Mouse (Mus musculus): ENCODE data around the gene Dstyk. TPM values are rescaled to one million over a fixed set of nuclear protein-coding genes. Genes with fewer than 3 reads are reported as not detected.

The Dstyk gene
- 11.3 and 13.2 TPM in 2 replicates for polyA plus RNA-seq (2015; fragmentation: Nextera tagmentation; extraction: Ambion mirVana)

DNA sequence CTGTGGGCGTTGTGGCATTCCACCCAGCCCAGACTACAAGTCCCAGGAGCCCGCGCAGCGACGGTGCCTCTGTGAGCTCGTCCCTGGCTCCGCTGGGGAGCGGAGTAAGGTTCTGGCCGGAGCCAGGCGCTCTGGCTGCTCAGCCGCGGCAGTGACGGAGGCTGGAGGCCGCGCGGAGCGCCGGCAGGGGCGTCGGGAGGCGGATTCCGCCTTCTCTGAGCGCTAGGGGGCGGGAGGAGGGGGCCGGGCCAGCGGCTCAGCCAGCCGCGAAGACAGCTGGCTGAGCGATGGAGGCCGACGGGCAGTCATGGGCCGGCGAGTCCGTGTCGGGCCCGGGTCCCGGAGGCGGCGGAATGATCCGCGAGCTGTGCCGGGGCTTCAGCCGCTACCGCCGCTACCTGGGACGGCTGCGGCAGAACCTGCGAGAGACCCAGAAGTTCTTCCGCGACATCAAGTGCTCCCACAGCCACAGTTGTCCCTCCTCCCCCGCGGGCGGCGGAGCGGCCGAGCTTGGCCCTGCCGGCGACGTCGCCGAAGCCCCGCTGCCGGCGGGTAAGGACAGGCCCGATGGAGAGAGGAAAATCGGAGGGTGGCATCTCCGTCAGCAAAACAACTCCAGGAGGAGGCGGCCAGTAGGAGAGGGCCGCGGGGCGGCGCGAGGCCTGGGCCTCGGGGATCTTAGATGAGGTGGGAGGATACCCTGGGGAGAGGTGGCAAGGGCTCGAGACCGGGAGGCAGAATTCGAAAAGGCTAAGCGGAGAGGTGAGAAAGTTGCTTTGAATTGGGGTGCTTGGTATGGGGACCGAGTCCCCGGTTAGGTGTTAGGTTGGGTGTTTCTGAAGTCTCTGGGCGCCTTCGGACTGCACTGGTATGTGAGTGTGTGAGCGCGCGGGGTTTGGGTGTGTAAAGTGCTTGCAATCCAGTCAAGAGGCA lies at the start of gene Dstyk:
TSS of gene Dstyk (plus strand) at position 237 of the 933 bp plus-strand sequence.
- Histone ChIP-seq H3K4me1 (peaks cover 34% of the 10 kb centered on the region), H3K36me3 (no peaks in the 10 kb centered on the region), H3K27me3 (no peaks in the 10 kb centered on the region), H3K9me3 (no peaks in the 10 kb centered on the region), H3K9ac (replicated peaks) (peak within 1 kb of the TSS; percentile 78), H3K4me2 (replicated peaks) (peak within 1 kb of the TSS; percentile 67), H3K4me3 (peak within 1 kb of the TSS; percentile 75), H3K27ac (replicated peaks) (peak within 1 kb of the TSS; percentile 91)
- ATAC-seq (replicated peaks), result peak; percentile 99
- WGBS, result under 1% methylated on average over 83 of the region's 85 CpGs

DNA sequence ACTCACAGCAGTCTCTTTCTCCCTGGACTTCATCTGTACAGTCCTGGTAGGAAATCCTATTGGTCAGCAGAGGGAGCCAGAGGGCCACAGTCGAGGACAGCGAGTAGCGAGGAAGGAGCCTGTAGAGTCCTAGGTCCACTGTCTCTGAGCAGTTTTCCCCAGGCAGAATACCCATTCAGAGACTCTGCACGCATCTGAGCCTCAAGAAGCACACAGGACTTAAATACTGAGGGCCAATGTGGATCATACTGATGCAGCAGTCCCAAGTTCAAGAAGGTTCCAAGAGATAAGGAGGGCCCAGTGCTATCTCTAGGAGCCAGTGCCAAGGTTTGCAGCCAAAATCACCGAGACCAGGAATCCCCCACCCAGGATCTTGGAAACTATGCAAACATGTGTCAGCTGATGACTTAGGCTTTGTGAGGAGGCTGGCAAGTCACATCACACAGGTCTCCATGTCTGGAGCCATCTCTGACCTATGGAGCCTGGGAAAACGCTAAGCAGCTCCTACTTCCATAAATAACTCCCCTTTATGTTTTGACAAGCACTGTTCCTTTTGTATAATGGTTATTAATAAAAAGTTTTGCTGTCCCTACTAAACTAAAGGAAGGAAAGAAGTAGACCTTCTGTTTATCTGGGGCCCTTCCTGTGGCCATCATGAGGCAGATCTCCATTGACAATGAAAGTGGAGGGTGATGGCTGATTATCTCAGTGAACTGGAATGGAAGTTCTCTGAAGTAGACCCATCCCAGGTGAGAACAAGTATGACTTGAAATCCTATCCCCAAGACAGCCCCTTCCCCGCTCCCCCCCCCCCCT lies 49.5 kb upstream of the Dstyk start:
- Histone ChIP-seq H3K27me3 (no peaks in the 10 kb centered on the region), H3K36me3 (0 out of 2 replicates have a peak, but pooled peaks cover 2% of the 10 kb centered on the region), H3K9ac (replicated peaks) (no peak overlapping the region), H3K4me1 (peaks cover 35% of the 10 kb centered on the region), H3K4me2 (replicated peaks) (no peak overlapping the region), H3K9me3 (no peaks in the 10 kb centered on the region), H3K27ac (replicated peaks) (no peak overlapping the region), H3K4me3 (no peak overlapping the region)
- 32% methylated on average over 7 of the region's 7 CpGs for WGBS
- ATAC-seq (replicated peaks), result peak; percentile 73

GRCm38 (mm10) chr1:132370681-132371173 lies 46.6 kb upstream of the Dstyk start:
- Histone ChIP-seq H3K9me3 (no peaks in the 10 kb centered on the region), H3K4me3 (no peak overlapping the region), H3K9ac (replicated peaks) (no peak overlapping the region), H3K4me2 (replicated peaks) (no peak overlapping the region), H3K4me1 (peaks cover 63% of the 10 kb centered on the region), H3K27me3 (no peaks in the 10 kb centered on the region), H3K36me3 (0 out of 2 replicates have a peak, but pooled peaks cover 2% of the 10 kb centered on the region), H3K27ac (replicated peaks) (peak overlapping the region; percentile 29)
- WGBS, result 82% methylated on average over 9 of the region's 9 CpGs
- ATAC-seq (replicated peaks), result no peak

DNA sequence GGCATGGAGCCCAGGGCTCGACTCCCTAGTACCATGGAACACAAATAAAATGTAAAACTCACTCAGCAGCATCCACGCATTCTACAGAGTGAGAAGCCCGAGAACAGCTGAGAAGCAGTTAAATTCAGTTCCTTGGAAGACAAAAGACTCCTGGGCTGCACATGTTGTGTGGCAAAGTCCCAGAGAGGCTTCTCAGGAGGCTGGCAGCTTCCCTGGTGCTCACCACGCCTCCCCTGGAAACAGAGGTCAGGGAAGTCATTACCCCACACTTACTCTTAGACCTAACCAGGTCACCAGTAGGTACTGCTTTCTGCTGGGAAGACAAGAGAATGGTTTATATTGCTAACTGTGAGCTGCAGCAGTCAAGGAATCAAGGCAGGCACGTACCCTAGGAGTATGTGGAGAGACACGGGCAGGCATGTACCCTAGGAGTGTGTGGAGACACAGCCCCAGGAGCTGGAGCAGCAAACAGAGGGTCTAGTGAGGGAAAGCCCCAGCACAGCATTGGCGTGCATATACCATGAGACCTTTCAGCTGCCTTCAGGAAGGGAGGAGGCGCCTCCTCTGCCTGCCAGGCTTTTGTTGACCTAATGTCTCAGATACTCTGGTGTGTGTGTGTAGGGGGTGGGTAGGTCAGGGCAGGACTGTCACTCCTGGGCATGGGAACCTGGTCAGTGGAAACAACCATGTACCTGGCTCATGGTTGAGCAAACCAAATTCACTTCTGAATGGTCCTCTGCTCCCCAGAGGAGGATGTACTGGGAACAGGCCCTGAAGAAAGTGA lies 45.9 kb upstream of the Dstyk start:
- no peak overlapping the region for H3K4me3 ChIP-seq
- H3K9me3 ChIP-seq, result no peaks in the 10 kb centered on the region
- ATAC-seq (replicated peaks), result no peak
- H3K27ac ChIP-seq (replicated peaks), result peak overlapping the region; percentile 29
- no peak overlapping the region for H3K9ac ChIP-seq (replicated peaks)
- H3K4me1 ChIP-seq, result peaks cover 69% of the 10 kb centered on the region
- 47% methylated on average over 8 of the region's 8 CpGs for WGBS
- no peak overlapping the region for H3K4me2 ChIP-seq (replicated peaks)
- H3K36me3 ChIP-seq, result 0 out of 2 replicates have a peak, but pooled peaks cover 2% of the 10 kb centered on the region
- H3K27me3 ChIP-seq, result no peaks in the 10 kb centered on the region

GRCm38 (mm10) chr1:132372354-132372753 lies 45.0 kb upstream of the Dstyk start:
- no peak overlapping the region for H3K9ac ChIP-seq (replicated peaks)
- peaks cover 73% of the 10 kb centered on the region for H3K4me1 ChIP-seq
- H3K27ac ChIP-seq (replicated peaks), result peak overlapping the region; percentile 29; the same call in 1 of the 2 replicates
- 0 out of 2 replicates have a peak, but pooled peaks cover 2% of the 10 kb centered on the region for H3K36me3 ChIP-seq
- 66% methylated on average over 5 of the region's 5 CpGs for WGBS
- H3K4me3 ChIP-seq, result no peak overlapping the region
- no peak for ATAC-seq (replicated peaks)
- H3K27me3 ChIP-seq, result no peaks in the 10 kb centered on the region
- H3K9me3 ChIP-seq, result no peaks in the 10 kb centered on the region
- no peak overlapping the region for H3K4me2 ChIP-seq (replicated peaks)

DNA sequence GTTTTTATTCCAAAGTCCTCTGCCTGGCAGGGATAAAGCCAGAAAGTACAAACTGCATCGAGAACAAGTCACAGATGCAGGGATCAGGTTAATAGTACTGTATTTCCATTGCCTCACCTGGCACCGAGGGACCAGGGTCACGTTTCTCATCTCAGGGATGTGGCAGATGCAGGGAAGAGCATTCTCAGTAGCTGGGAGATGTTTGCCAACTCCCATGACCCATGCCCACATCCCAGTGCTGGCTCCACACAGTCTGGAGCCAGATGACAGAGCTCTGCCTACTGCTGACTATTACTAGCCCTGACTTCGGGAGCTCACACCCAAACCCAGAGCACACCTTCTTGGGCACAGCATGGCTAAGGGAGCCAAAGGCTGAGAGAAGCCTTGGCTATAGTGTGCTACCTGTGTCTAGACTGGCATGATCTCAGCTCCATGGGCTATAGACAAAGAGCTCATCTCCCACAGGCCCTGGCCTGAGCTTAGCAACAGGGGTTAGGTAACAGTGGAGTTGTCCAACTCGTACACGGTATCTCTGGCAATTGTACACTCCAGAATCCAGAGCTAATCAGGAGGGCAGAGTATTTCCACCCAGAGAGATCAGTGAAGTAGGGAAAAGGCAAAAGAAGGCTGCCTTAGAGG lies 44.3 kb upstream of the Dstyk start:
- ATAC-seq (replicated peaks), result no peak
- no peak overlapping the region for H3K4me3 ChIP-seq
- 91% methylated on average over 6 of the region's 6 CpGs for WGBS
- no peaks in the 10 kb centered on the region for H3K9me3 ChIP-seq
- H3K36me3 ChIP-seq, result 0 out of 2 replicates have a peak, but pooled peaks cover 2% of the 10 kb centered on the region
- no peaks in the 10 kb centered on the region for H3K27me3 ChIP-seq
- H3K4me1 ChIP-seq, result peaks cover 70% of the 10 kb centered on the region
- no peak overlapping the region for H3K9ac ChIP-seq (replicated peaks)
- H3K4me2 ChIP-seq (replicated peaks), result no peak overlapping the region
- 0 out of 2 replicates have a peak overlapping the region, but pooled peaks have one; percentile 29 for H3K27ac ChIP-seq (replicated peaks)

DNA sequence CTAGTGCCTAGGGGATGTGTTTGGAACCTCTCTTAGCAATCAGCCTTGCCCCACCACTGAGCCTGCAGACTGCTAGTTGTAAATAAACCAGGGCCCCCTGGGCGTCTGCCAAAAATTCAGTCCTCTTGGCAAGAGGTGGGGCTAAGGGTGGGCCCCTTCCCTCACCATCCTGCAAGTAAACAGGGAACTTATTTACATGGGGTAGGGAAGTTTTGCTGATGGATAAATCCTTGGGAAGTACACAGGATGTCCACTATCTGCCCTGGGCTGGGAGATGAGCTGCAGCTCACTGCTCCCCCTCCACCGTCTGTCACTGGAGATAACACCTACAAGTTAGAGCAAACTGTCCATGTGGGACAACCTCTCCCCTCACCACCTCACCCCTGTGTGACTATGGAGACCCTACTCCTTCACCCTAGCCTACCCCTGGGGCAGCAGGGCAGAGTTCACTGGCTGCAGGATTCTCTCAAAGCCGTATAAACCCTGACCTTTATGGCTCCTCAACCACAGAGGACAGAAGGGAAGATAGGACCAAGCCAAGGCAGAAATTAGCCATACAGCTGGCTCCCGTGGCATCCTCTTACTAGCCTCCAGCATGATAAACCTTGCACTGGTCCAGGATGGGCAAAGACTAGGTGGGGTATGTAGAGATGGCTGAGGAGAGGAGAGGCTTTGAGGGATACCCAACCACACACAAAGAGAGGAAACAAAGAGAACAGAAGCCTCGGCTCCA lies 43.0 kb upstream of the Dstyk start:
- 0 out of 2 replicates have a peak, but pooled peaks cover 10% of the 10 kb centered on the region for H3K36me3 ChIP-seq
- H3K4me3 ChIP-seq, result no peak overlapping the region
- H3K27ac ChIP-seq (replicated peaks), result peak overlapping the region; percentile 64
- peak; percentile 62 for ATAC-seq (replicated peaks)
- peaks cover 69% of the 10 kb centered on the region for H3K4me1 ChIP-seq
- 33% methylated on average over 5 of the region's 5 CpGs for WGBS
- H3K4me2 ChIP-seq (replicated peaks), result 0 out of 2 replicates have a peak overlapping the region, but pooled peaks have one; percentile 2
- no peaks in the 10 kb centered on the region for H3K27me3 ChIP-seq
- H3K9me3 ChIP-seq, result no peaks in the 10 kb centered on the region
- no peak overlapping the region for H3K9ac ChIP-seq (replicated peaks)

DNA sequence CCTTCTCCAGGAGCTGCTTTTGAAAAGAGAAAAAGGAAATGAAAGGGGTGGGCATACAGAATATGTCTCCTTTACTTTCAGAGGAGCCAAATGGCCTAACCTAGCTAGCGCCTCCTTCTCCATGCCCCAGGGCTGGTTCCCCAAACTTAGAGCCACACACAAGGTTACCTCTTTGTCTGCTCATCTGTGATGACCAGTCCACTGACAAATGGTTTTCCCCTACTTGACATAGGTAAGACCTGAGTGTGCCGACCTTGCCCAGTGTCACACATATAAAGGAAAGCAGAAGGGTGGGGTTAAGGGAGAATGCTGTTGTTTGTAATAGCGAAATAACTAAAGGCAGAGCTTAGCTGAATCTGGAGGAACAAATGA lies 42.5 kb upstream of the Dstyk start:
- ATAC-seq (replicated peaks), result no peak
- 66% methylated on average over 3 of the region's 3 CpGs for WGBS
- H3K4me1 ChIP-seq, result peaks cover 69% of the 10 kb centered on the region
- H3K36me3 ChIP-seq, result peaks cover 14% of the 10 kb centered on the region; the same call in 1 of the 2 replicates
- H3K4me2 ChIP-seq (replicated peaks), result no peak overlapping the region
- H3K9me3 ChIP-seq, result no peaks in the 10 kb centered on the region
- no peaks in the 10 kb centered on the region for H3K27me3 ChIP-seq
- H3K4me3 ChIP-seq, result no peak overlapping the region
- peak overlapping the region; percentile 64 for H3K27ac ChIP-seq (replicated peaks)
- no peak overlapping the region for H3K9ac ChIP-seq (replicated peaks)

GRCm38 (mm10) chr1:132375256-132375655 lies 42.1 kb upstream of the Dstyk start:
- Histone ChIP-seq H3K9ac (replicated peaks) (no peak overlapping the region), H3K4me3 (no peak overlapping the region), H3K27me3 (no peaks in the 10 kb centered on the region), H3K27ac (replicated peaks) (peak overlapping the region; percentile 64), H3K9me3 (no peaks in the 10 kb centered on the region), H3K4me2 (replicated peaks) (no peak overlapping the region), H3K36me3 (peaks cover 17% of the 10 kb centered on the region; the same call in 1 of the 2 replicates), H3K4me1 (peaks cover 68% of the 10 kb centered on the region)
- WGBS, result 30% methylated on average over 4 of the region's 4 CpGs
- no peak for ATAC-seq (replicated peaks)

DNA sequence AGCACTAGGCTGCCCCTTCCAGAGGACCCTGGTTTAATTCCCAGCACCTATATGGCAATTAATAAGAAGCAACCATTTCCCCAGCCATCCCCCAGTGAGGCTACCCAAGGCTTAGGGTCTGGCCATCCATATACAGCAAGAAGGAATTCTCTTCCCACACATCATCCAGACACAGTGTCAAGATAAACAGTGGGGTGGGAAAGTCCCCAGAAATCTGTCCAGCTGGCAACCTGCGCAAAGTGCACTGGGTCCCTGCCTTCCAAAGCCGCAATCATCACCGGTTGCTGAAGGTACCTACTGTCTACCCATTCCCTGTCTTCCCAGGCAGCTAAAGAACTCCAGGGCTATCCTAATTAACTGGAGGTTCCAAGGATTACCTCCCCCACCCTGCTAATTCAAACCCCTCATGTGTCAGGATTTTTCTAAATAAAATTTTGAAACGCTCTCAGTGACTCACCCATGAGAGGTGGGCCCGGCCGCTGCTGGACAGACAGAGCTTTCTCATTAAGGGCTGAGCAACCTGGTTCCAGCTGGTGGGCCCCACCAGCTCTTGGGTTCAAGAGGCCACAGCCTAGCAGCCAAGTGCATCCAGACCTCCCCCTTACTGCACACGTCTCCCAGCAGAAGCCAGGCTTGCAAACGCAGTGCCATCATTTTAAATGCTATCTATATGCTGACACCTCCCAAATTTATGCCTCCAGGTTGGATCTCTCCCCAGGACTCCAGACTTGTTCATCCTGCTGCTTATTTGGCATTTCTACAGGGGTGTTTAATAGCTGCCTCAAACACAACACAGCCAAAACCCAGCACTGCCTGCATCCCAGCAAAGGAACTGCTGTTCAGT lies 40.9 kb upstream of the Dstyk start:
- no peak overlapping the region for H3K4me3 ChIP-seq
- peak overlapping the region; percentile 54 for H3K27ac ChIP-seq (replicated peaks)
- H3K9ac ChIP-seq (replicated peaks), result no peak overlapping the region
- no peak for ATAC-seq (replicated peaks)
- H3K4me1 ChIP-seq, result peaks cover 57% of the 10 kb centered on the region
- H3K4me2 ChIP-seq (replicated peaks), result no peak overlapping the region
- H3K27me3 ChIP-seq, result no peaks in the 10 kb centered on the region
- 71% methylated on average over 8 of the region's 8 CpGs for WGBS
- H3K36me3 ChIP-seq, result peaks cover 19% of the 10 kb centered on the region; the same call in 1 of the 2 replicates
- no peaks in the 10 kb centered on the region for H3K9me3 ChIP-seq

Data from forebrain, embryonic 15.5 days (tissue).